Mouse (Mus musculus): ENCODE data around the gene Mroh7.

The Mroh7 gene

DNA sequence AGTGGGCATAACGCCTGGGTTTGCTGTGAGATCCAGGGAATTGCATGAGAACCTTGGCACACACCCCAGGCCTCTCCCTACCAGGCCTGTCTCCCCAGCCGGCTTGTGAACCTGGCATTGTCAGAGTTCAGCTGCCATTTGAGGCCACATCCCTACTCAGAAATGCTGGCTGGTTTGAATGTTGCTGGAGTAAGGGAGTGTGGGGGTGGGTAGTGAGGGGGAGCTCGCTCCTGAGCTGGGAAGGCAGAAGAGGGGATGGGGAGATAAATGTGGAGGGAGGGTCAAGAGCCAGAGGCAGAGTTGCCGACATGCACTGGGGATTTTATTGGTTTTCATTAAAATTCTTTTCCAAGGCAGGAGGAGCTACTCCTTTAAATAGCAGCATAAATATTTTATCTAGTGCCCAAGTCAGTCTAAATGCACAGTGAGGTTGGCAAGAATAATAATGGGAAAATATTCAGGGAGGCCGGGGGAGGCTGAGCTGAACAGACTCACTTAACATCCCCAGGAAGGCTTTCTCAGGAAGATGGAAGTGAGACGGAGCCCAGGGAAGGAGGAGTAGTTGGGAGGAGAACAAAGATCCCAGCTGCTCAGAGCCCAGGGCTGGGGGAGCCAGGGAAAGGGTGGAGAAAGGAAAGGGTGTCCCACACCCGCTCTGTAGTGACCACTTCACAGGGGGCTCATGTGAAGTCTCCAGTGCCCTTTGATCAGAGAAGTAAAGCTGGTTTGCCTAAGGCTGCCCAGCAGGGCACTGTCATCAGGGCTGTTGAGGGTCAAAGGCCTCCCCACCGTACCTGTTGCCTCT lies 97.2 kb downstream of the Mroh7 start:
- DNase-seq (ENCODE audit: low read depth, low spot score) = no peak

DNA sequence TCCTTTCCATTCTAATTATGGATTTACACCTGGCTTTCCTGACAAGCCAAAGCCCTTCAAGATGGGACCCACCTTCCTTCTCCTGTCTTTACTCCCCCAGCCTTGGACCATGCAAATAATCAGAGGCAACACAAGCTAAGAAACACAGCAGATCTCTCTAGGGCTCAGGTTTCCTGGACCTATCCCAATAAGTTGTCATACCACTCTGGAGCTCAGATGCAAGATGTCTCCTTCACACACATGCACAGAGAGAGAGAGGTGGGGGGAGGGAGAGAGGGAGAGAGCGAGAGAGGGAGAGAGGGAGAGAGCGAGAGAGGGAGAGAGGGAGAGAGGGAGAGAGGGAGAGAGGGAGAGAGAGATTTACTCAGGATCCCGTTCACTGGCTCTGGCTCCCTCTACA lies 98.4 kb downstream of the Mroh7 start:
- DNase-seq (ENCODE audit: low read depth, low spot score) = no peak
